ENCODE assay signal across 19 mouse cellular contexts in genomic region chr14:47535096-47535495, GRCm38 (mm10). TPM values are rescaled to one million over a fixed set of nuclear protein-coding genes. Genes with fewer than 3 reads are reported as not detected.
DNase-seq lines count a peak whose midpoint lies in the region; ATAC-seq lines count a peak whose summit lies in the region.
"Had no signal": no experiment of that assay in that cellular context is flagged by ENCODE, and none has a peak within 500 bp of the region (broad histone marks: within the 10 kb centered on the region; RNA-seq: fewer than 3 reads in every experiment).

No protein-coding gene starts in this region.

- H3K4me3 ChIP-seq in kidney, embryonic 14.5 days (ENCODE audit: low read length): no peak overlapping the region
- no peak overlapping the region for H3K4me3 ChIP-seq in liver, embryonic 15.5 days (replicated peaks)
- H3K4me3 ChIP-seq in hindbrain, embryonic 13.5 days: no peak overlapping the region
- H3K4me3 ChIP-seq: forebrain, embryonic 12.5 days; hindbrain, embryonic 10.5 days; left cerebral cortex, adult 2 months; limb, embryonic 10.5 days; midbrain, embryonic 10.5 days had no signal

- H3K4me2 ChIP-seq in kidney, embryonic 14.5 days (replicated peaks; ENCODE audit: low read depth, low read length): no peak overlapping the region
- no peak overlapping the region for H3K4me2 ChIP-seq in liver, embryonic 15.5 days
- no peak overlapping the region for H3K4me2 ChIP-seq in hindbrain, embryonic 13.5 days
- H3K4me2 ChIP-seq: forebrain, embryonic 12.5 days; lung, embryonic 14.5 days had no signal

- no peak overlapping the region for H3K27ac ChIP-seq in kidney, embryonic 14.5 days (ENCODE audit: low read depth, low read length)
- H3K27ac ChIP-seq in liver, embryonic 15.5 days (replicated peaks): peak overlapping the region; percentile 97
- no peak overlapping the region for H3K27ac ChIP-seq in hindbrain, embryonic 13.5 days
- H3K27ac ChIP-seq: forebrain, embryonic 12.5 days; left cerebral cortex, adult 2 months; limb, embryonic 10.5 days; macrophage; midbrain, embryonic 10.5 days had no signal

- H3K27me3 ChIP-seq in kidney, embryonic 14.5 days (ENCODE audit: control insufficient read depth, insufficient read depth, low read length): no peaks in the 10 kb centered on the region
- H3K27me3 ChIP-seq in liver, embryonic 15.5 days: no peaks in the 10 kb centered on the region
- no peaks in the 10 kb centered on the region for H3K27me3 ChIP-seq in hindbrain, embryonic 13.5 days
- H3K27me3 ChIP-seq: CH12.LX; forebrain, embryonic 12.5 days had no signal

- WGBS in kidney, embryonic 14.5 days: 79% methylated on average over 1 of the region's 1 CpGs
- 67% methylated on average over 1 of the region's 1 CpGs for WGBS in liver, embryonic 15.5 days (ENCODE audit: insufficient replicate concordance)
- 80% methylated on average over 1 of the region's 1 CpGs for WGBS in hindbrain, embryonic 13.5 days

- H3K9ac ChIP-seq in kidney, embryonic 14.5 days (ENCODE audit: low read depth, low read length): no peak overlapping the region
- peak overlapping the region; percentile 49 for H3K9ac ChIP-seq in liver, embryonic 15.5 days
- no peak overlapping the region for H3K9ac ChIP-seq in hindbrain, embryonic 13.5 days
- H3K9ac ChIP-seq: forebrain, embryonic 12.5 days; lung, embryonic 14.5 days had no signal

- no peak for ATAC-seq in kidney, embryonic 14.5 days (ENCODE audit: low FRiP score, low TSS enrichment)
- no peak for ATAC-seq in liver, embryonic 15.5 days (ENCODE audit: insufficient read depth)
- ATAC-seq in hindbrain, embryonic 13.5 days (ENCODE audit: low FRiP score): no peak
- no peak for ATAC-seq in activated CD4-positive, CD25-positive, alpha-beta regulatory T cell, adult 4 months

- no peaks in the 10 kb centered on the region for H3K9me3 ChIP-seq in kidney, embryonic 14.5 days (ENCODE audit: control insufficient read depth, low read length)
- no peaks in the 10 kb centered on the region for H3K9me3 ChIP-seq in liver, embryonic 15.5 days (replicated peaks)
- H3K9me3 ChIP-seq in hindbrain, embryonic 13.5 days: no peaks in the 10 kb centered on the region
- H3K9me3 ChIP-seq: forebrain, embryonic 12.5 days; hindbrain, embryonic 10.5 days; limb, embryonic 10.5 days; midbrain, embryonic 10.5 days had no signal

- H3K36me3 ChIP-seq in kidney, embryonic 14.5 days (ENCODE audit: control insufficient read depth, insufficient read depth, low read length): peaks cover 2% of the 10 kb centered on the region; the same call in 1 of the 2 replicates
- H3K36me3 ChIP-seq in liver, embryonic 15.5 days (replicated peaks): peaks cover 25% of the 10 kb centered on the region
- peaks cover 34% of the 10 kb centered on the region for H3K36me3 ChIP-seq in hindbrain, embryonic 13.5 days

- peaks cover 9% of the 10 kb centered on the region; the same call in 1 of the 2 replicates for H3K4me1 ChIP-seq in kidney, embryonic 14.5 days (ENCODE audit: control insufficient read depth, insufficient read depth, low read length)
- peaks cover 45% of the 10 kb centered on the region for H3K4me1 ChIP-seq in liver, embryonic 15.5 days (replicated peaks)
- H3K4me1 ChIP-seq in hindbrain, embryonic 13.5 days (replicated peaks): no peaks in the 10 kb centered on the region

- DNase-seq in kidney, adult 11 months: peak; percentile 38
- DNase-seq in adipocyte (ENCODE audit: low spot score): peak; percentile 11
- DNase-seq in kidney, adult 9 months: peak; percentile 70
- DNase-seq in frontal cortex, postnatal 25 days (ENCODE audit: low spot score in 2 of 2): no peak
- DNase-seq: cerebellum, adult 2 months; heart, adult 18-20 months; lung, embryonic 14.5 days; right cerebral cortex, postnatal 25 days had no signal

RNA-seq across cellular contexts. Expression of gene Atg14, which starts 35.4 kb away (rescaled TPM):
- polyA plus RNA-seq in kidney, embryonic 14.5 days (2014; fragmentation: Nextera tagmentation; extraction: Ambion mirVana): 9.2 and 16.9 TPM in 2 replicates
- polyA plus RNA-seq in liver, embryonic 15.5 days (2015; fragmentation: Nextera tagmentation; extraction: Ambion mirVana): 7.4 and 8.9 TPM in 2 replicates
- polyA plus RNA-seq in hindbrain, embryonic 13.5 days (2015; fragmentation: Nextera tagmentation; extraction: Ambion mirVana): 17.5 and 19.3 TPM in 2 replicates
- polyA plus RNA-seq in activated CD4-positive, CD25-positive, alpha-beta regulatory T cell, adult 4 months (2017; shearing (Covaris generic)): 1 to 10 TPM; 8.1 to 9.2 TPM

Comparison
In these comparisons a context has a peak if more than half of its experiments do, and no peak if none do; other contexts are left out.
1. DNase-seq: peak in kidney, adult 11 months (single experiment), adipocyte (single experiment) and kidney, adult 9 months (single experiment); none in frontal cortex, postnatal 25 days (0 of 2).